Mouse (Mus musculus) lung, postnatal 14 days (tissue): ENCODE results near the gene Irak4.

Experiments
- DNase-seq: peaks from one replicate; pipeline ENCODE4 v3.0.0; 2021

Gene Irak4

DNA sequence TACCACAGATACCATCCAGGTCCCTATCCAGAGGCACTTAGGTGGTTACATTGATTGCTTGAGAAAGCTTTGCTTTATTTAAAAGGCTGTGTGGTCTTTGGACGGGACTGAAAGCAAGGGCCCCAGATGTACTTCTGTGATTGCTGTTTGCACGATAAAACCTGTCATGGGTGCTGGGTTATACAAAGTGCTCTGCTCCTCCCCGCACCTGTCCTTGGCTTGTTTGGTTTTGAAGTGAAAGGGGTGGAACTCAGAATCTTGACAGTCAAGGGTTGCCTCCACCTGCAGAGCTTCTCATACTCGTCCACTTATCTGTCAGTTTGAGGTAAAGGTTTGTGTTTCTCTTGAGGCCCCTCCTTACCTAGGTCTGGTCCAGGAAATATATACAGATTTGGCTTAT, 87.1 kb downstream of the Irak4 start:
- no peak for DNase-seq
